Mouse (Mus musculus) ES-Bruce4 (cell line): ENCODE measurements around the gene Magea1. TPM values are rescaled to one million over a fixed set of nuclear protein-coding genes. Genes with fewer than 3 reads are reported as not detected.
"Not testable (repeated sequence)": the region's sequence is repeated elsewhere in the genome, so short reads cannot be mapped to it uniquely, and the experiment has no call there.

Experiments
- H3K27ac ChIP-seq: 2 replicates; pipeline ENCODE4 v1.5.1; 2012; ENCODE audit warnings: low read length, inconsistent platforms; ENCODE audit not compliant: insufficient read depth
- H3K27me3 ChIP-seq: 2 replicates; pipeline ENCODE4 v1.6.1; 2012; ENCODE audit warnings: mild to moderate bottlenecking, low read length, inconsistent platforms; ENCODE audit not compliant: control insufficient read depth, poor library complexity, insufficient read depth, severe bottlenecking
- H3K36me3 ChIP-seq: 2 replicates; pipeline ENCODE4 v1.6.1; 2012; ENCODE audit warnings: inconsistent platforms, mild to moderate bottlenecking, low read length, moderate library complexity; ENCODE audit not compliant: control insufficient read depth, poor library complexity, insufficient read depth, severe bottlenecking
- H3K4me1 ChIP-seq: one replicate; pipeline ENCODE4 v1.8.1; 2011; ENCODE audit warnings: low read length; ENCODE audit not compliant: control insufficient read depth, insufficient read depth
- H3K4me3 ChIP-seq: 2 replicates; pipeline ENCODE4 v1.5.1; 2011; ENCODE audit warnings: low read depth, mild to moderate bottlenecking, low read length
- H3K9ac ChIP-seq: 2 replicates; pipeline ENCODE4 v1.6.1; 2012; ENCODE audit warnings: low read depth, mild to moderate bottlenecking, inconsistent platforms; ENCODE audit not compliant: poor library complexity, severe bottlenecking
- H3K9me3 ChIP-seq: replicated peaks from 2 replicates; pipeline ENCODE4 v1.6.1; 2012; ENCODE audit warnings: mild to moderate bottlenecking, low read length, inconsistent platforms; ENCODE audit not compliant: control insufficient read depth, poor library complexity, insufficient read depth, severe bottlenecking
- CTCF ChIP-seq: IDR thresholded peaks from one replicate; pipeline ENCODE4 v1.8.1; 2011; ENCODE audit warnings: low read depth, low read length
- EP300 ChIP-seq: IDR thresholded peaks from 2 replicates; pipeline ENCODE4 v1.6.1; 2011; ENCODE audit warnings: low read depth, low read length; ENCODE audit not compliant: insufficient read depth
- POLR2A ChIP-seq: IDR thresholded peaks from one replicate; pipeline ENCODE4 v1.8.1; 2011; ENCODE audit warnings: low read length; ENCODE audit not compliant: insufficient read depth
- polyA plus RNA-seq: library from polyadenylated mRNA; stranded (reverse); fragments of >200 nt; gene quantifications from 2 replicates; pipeline ENCODE4 v1.2.4, GENCODE M21; 2011; ENCODE audit warnings: low read depth; ENCODE audit not compliant: missing spikeins, insufficient read depth, insufficient read length

Magea1 gene
- polyA plus RNA-seq, result not detected in 2 replicates

DNA sequence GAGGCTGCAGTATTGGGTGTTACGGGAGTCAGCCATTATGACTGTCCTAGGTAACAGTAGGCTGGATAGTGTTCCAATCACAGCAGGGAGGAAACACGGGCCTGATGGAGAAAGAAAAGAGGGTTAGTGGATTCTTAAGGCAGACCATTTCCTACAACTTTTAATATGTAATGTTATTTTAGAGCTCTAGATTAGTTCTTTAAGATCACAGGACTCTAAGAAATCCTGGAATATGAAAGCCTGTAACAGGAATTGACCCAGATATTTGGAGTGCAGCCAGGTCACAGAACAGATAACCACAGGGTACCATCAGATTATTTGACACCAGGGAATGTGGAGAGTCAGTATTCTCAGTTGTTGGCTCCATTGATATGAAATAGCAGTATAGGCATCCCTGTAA, at the start of gene Magea1:
Gene Magea1 (minus strand): TSS at position 101 of the 400 bp plus-strand sequence.
- not testable (repeated sequence) for H3K27me3 ChIP-seq

GRCm38 (mm10) chrX:155128312-155128711, 38.7 kb upstream of the Magea1 start, which contains the start of gene Cldn34b2:
TSS of gene Cldn34b2 (minus strand) at chrX:155128412.
- H3K27me3 ChIP-seq, H3K4me3 ChIP-seq, H3K27ac ChIP-seq, H3K9ac ChIP-seq, H3K4me1 ChIP-seq, H3K9me3 ChIP-seq, H3K36me3 ChIP-seq: not testable (repeated sequence)

More for the DNA sequence above, at the start of gene Magea1:
- H3K4me3 ChIP-seq, H3K36me3 ChIP-seq, H3K27ac ChIP-seq, H3K4me1 ChIP-seq, H3K9ac ChIP-seq, H3K9me3 ChIP-seq: not testable (repeated sequence)

DNA sequence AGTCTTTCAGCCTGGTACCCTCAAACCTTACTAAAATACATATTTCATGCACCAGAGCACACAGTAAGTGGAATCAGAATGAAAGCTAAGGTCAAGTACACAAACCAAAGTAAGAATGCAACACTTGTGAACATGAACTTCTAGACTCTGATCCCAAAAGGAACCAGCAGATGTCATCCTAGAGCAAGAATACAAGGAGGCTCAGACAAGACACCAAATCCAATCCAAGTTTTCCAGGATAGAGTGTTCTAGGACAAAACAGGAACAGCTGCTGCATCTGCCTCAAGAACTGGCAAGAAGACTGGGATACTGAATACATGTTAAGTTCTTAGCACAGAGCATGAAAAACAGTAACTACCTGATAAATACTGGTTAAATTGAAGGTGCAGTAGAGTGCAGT, 8.4 kb upstream of the Magea1 start:
- Histone ChIP-seq H3K9me3 (no peaks in the 10 kb centered on the region), H3K36me3 (no peaks in the 10 kb centered on the region), H3K4me1 (no peaks in the 10 kb centered on the region), H3K9ac (no peak overlapping the region), H3K27me3 (no peaks in the 10 kb centered on the region), H3K4me3 (no peak overlapping the region), H3K27ac (no peak overlapping the region)
- no peak for TF ChIP-seq EP300
- TF ChIP-seq CTCF, result no peak
- TF ChIP-seq POLR2A, result no peak

DNA sequence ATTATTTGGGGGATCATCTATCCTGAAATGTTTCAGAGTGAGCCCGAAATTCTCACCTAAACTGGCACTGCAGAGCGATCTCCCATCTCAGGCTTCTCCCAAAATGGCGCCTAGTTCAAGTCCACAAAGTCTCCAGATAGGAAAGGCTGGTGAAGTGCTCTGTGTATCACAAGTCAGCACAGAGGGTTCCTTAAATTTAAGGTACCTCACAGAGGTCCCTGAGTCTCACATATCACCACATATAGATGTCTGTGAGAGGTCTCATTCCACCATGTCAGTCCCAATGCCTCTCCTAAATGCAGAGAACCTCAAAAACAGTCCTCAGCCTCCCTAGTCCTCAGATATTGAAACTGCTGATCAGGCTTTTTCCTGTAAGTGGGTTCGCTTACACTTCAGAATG, 4.0 kb upstream of the Magea1 start, which contains the start of gene Magea2:
Gene Magea2 (minus strand): TSS at position 101 of the 400 bp plus-strand sequence.
- H3K9me3 ChIP-seq, result not testable (repeated sequence)

GRCm38 (mm10) chrX:155063045-155063444, 26.5 kb downstream of the Magea1 start, which contains the start of gene Magea5:
TSS of gene Magea5 (minus strand) at chrX:155063145.
- not testable (repeated sequence) for H3K4me1 ChIP-seq, H3K9me3 ChIP-seq, H3K36me3 ChIP-seq, H3K27ac ChIP-seq, H3K9ac ChIP-seq, H3K27me3 ChIP-seq, H3K4me3 ChIP-seq

More for the DNA sequence above, 4.0 kb upstream of the Magea1 start, which contains the start of gene Magea2:
- H3K36me3 ChIP-seq, H3K9ac ChIP-seq, H3K4me1 ChIP-seq, H3K4me3 ChIP-seq, H3K27ac ChIP-seq, H3K27me3 ChIP-seq: not testable (repeated sequence)

Other genes with a start within 250 kb of the Magea1 start
- gene Cldn34b1, start 199.5 kb downstream of the Magea1 start, polyA plus RNA-seq, result not detected in 2 replicates
- not detected in 2 replicates for gene Magea6, start 153.8 kb downstream of the Magea1 start, polyA plus RNA-seq
- gene Magea3, start 140.3 kb downstream of the Magea1 start, polyA plus RNA-seq, result not detected in 2 replicates
- not detected in 2 replicates for gene Magea8, start 93.9 kb downstream of the Magea1 start, polyA plus RNA-seq
- gene Magea5, start 26.6 kb downstream of the Magea1 start, polyA plus RNA-seq, result not detected in 2 replicates
- gene Magea2, start 3.9 kb upstream of the Magea1 start, polyA plus RNA-seq, result not detected in 2 replicates
- not detected in 2 replicates for gene Cldn34b2, start 38.6 kb upstream of the Magea1 start, polyA plus RNA-seq
- 87.9 and 90.1 TPM in 2 replicates for gene Sat1, start 126.7 kb upstream of the Magea1 start, polyA plus RNA-seq
- gene Acot9, start 172.7 kb upstream of the Magea1 start, polyA plus RNA-seq, result 63.8 and 67.0 TPM in 2 replicates